Mouse (Mus musculus): Measurements from ENCODE around the gene Plcl2. TPM values are rescaled to one million over a fixed set of nuclear protein-coding genes. Genes with fewer than 3 reads are reported as not detected.

The Plcl2 gene
- polyA plus RNA-seq, 1 experiment from 2014 or later = 11.6 TPM

DNA sequence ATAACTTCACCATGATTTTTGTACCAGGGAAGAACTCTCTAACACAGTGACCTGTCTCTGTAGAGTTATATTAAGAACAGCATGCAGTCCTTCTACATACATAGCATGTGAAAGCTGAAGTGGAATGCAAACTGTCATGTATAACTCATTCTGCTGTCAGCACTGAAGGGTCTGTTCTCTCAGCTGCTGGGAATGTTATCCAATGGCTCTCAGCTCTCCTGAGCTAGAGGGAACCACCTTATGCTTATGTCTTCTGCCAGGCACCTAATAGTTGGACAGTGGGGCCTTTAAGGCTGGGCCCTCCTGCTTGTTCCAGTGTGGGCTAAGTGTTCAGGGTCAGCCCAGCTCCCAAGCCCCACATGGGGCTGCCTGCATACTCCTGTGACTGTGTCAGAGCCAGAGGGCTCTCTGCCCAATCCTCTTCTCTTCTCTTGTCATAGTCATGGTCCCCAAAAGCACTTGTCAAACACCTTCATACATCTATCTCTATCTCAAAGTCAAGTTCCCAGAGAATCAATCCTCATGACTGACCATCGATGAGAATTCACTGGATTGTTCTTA lies 22.1 kb upstream of the Plcl2 start:
- H3K4me1 ChIP-seq = peaks cover 10% of the 10 kb centered on the region; the same call in 1 of the 2 replicates
- no peak overlapping the region for H3K9ac ChIP-seq (replicated peaks)
- H3K4me3 ChIP-seq = no peak overlapping the region
- no peaks in the 10 kb centered on the region for H3K27me3 ChIP-seq
- H3K9me3 ChIP-seq = no peaks in the 10 kb centered on the region
- ATAC-seq (replicated peaks) = no peak
- no peak overlapping the region for H3K27ac ChIP-seq (replicated peaks)
- no peaks in the 10 kb centered on the region for H3K36me3 ChIP-seq
- 98% methylated on average over 1 of the region's 1 CpGs for WGBS
- no peak overlapping the region for H3K4me2 ChIP-seq (replicated peaks)

- H3K36me3 ChIP-seq = no peaks in the 10 kb centered on the region
- no peaks in the 10 kb centered on the region for H3K9me3 ChIP-seq
- peaks cover 10% of the 10 kb centered on the region; the same call in 1 of the 2 replicates for H3K4me1 ChIP-seq
- no peak overlapping the region for H3K4me2 ChIP-seq (replicated peaks)
- no peaks in the 10 kb centered on the region for H3K27me3 ChIP-seq
- H3K4me3 ChIP-seq = no peak overlapping the region
- no peak for ATAC-seq (replicated peaks)
- H3K9ac ChIP-seq (replicated peaks) = no peak overlapping the region
- 95% methylated on average over 3 of the region's 3 CpGs for WGBS
- no peak overlapping the region for H3K27ac ChIP-seq (replicated peaks)
These were observed 21.5 kb upstream of the Plcl2 start for GRCm38 (mm10) chr17:50487670-50488069.

DNA sequence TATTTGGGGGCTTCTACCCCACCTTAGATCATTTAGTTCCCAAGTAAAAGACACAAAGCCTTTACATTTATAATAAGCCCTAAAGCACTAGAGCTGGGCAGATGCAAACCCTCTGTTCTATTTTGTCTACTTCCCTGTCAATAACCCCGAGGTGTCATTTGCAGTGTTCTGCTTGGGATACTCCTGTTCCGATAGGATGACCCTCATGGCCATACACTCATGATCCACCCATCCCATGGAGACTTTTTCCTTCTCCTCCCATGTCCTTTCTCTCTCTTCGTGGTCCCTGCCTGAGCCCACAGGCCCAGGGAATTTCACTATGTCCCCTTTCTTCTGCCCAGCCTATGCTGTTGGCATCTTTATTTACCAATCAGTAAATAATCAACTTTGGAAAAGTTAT lies 20.8 kb upstream of the Plcl2 start:
- no peak overlapping the region for H3K4me2 ChIP-seq (replicated peaks)
- H3K27ac ChIP-seq (replicated peaks) = no peak overlapping the region
- no peaks in the 10 kb centered on the region for H3K9me3 ChIP-seq
- no peak overlapping the region for H3K9ac ChIP-seq (replicated peaks)
- no peak overlapping the region for H3K4me3 ChIP-seq
- H3K27me3 ChIP-seq = no peaks in the 10 kb centered on the region
- H3K36me3 ChIP-seq = no peaks in the 10 kb centered on the region
- WGBS = 85% methylated on average over 3 of the region's 3 CpGs
- ATAC-seq (replicated peaks) = no peak
- peaks cover 10% of the 10 kb centered on the region; the same call in 1 of the 2 replicates for H3K4me1 ChIP-seq

DNA sequence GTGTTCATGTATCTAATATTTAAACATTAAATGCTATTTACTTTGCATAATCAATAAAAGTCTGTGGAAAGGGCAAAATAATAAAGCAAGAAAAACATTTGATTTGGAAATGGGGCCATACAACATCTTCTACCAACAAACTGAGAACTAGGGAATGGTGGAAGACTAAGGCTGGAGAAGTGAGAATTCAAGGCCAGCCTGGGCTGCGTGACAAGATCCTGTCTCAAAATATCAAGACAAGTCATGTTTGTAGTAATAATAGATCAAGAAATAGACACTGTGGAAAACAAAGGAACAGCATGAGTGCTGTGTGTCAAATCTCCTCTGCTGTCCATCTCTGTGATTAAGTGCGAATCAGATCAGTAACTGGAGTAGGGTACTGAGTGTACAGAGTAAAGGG lies 20.3 kb upstream of the Plcl2 start:
- WGBS = 79% methylated on average over 2 of the region's 2 CpGs

DNA sequence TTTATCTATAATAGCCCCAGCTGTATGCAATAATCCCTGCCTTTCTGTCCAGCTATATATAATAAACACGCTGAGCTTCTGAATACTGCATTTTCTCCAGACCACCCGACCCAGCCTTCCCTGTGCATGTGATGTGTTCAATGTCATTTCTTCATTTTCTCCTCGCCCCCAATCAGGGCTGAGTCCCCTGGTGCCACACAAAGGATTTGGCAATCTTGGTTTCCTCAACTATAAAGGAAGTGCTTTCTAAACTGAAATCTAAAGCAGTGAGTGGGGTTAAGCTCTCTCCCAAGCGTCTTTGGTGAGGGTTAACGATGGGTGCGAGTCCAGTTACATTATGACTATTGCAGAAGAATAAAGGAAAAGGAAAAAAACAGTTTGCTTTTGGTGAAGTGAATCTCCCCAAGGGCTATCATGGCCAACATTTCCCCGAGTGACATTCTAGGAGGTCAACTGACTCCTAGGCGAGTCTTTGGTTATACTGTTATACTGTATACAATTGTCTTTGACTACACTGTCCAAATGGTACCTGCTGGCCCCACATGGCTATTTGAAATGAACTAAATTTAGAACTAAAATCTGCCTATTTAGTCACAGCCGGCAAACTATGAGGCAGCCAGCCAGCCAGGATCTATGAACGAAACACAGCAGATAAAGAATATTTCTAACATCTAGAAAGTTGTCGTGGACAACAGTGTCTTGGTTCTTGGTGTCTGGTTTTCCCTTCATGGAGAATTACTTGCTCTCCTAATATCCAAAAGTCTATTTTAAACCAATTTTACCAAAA lies 18.4 kb upstream of the Plcl2 start:
- ATAC-seq (replicated peaks) = no peak
- H3K36me3 ChIP-seq = no peaks in the 10 kb centered on the region
- WGBS = 75% methylated on average over 11 of the region's 11 CpGs

More for the DNA sequence above, 20.3 kb upstream of the Plcl2 start:
- no peaks in the 10 kb centered on the region for H3K36me3 ChIP-seq
- H3K27ac ChIP-seq (replicated peaks) = no peak overlapping the region
- H3K9ac ChIP-seq (replicated peaks) = no peak overlapping the region
- peaks cover 10% of the 10 kb centered on the region; the same call in 1 of the 2 replicates for H3K4me1 ChIP-seq
- H3K4me3 ChIP-seq = no peak overlapping the region
- no peaks in the 10 kb centered on the region for H3K27me3 ChIP-seq
- no peak overlapping the region for H3K4me2 ChIP-seq (replicated peaks)
- no peak for ATAC-seq (replicated peaks)
- no peaks in the 10 kb centered on the region for H3K9me3 ChIP-seq

GRCm38 (mm10) chr17:50491496-50491895 lies 17.7 kb upstream of the Plcl2 start:
- Histone ChIP-seq H3K27me3 (no peaks in the 10 kb centered on the region), H3K4me1 (peaks cover 10% of the 10 kb centered on the region; the same call in 1 of the 2 replicates), H3K36me3 (no peaks in the 10 kb centered on the region), H3K9ac (replicated peaks) (no peak overlapping the region), H3K9me3 (no peaks in the 10 kb centered on the region), H3K27ac (replicated peaks) (no peak overlapping the region), H3K4me3 (no peak overlapping the region), H3K4me2 (replicated peaks) (no peak overlapping the region)
- WGBS = 92% methylated on average over 3 of the region's 3 CpGs
- no peak for ATAC-seq (replicated peaks)

More for the DNA sequence above, 18.4 kb upstream of the Plcl2 start:
- no peak overlapping the region for H3K4me2 ChIP-seq (replicated peaks)
- no peaks in the 10 kb centered on the region for H3K27me3 ChIP-seq
- H3K9ac ChIP-seq (replicated peaks) = no peak overlapping the region
- peaks cover 10% of the 10 kb centered on the region; the same call in 1 of the 2 replicates for H3K4me1 ChIP-seq
- H3K27ac ChIP-seq (replicated peaks) = no peak overlapping the region
- no peaks in the 10 kb centered on the region for H3K9me3 ChIP-seq
- no peak overlapping the region for H3K4me3 ChIP-seq

DNA sequence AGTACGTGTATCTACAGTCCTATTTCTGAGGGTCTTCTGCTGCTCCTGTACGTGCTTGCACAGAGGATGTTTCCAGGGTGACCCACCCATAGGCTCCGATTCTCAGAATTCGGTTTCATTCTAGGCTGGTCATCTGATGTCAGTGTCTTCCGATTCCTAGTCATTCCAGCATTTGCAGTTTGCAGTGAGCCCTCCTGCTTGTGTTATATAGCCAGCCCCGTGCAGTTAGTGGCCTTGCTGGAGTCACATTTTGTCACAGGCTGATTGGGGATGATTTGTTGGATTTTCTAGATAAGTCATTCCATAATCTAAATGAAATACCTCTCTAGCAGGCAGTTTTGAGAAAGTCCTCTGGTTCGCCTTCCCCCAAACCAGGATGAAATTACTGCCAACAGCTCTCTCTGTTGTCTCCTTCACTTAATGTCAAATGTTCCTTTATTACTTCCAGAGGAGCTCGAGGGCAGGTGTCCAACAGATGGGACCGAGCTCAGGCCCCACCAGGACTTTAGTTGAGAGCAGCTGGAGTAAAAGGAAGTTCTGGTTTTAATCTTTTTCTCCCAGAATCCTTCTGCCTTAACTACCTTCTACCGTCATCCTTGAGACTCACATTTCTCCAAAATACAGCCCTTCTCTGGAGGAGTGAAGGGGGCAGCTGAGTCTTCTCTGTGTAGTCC lies 13.8 kb upstream of the Plcl2 start:
- Histone ChIP-seq H3K36me3 (no peaks in the 10 kb centered on the region), H3K9ac (replicated peaks) (no peak overlapping the region), H3K27me3 (no peaks in the 10 kb centered on the region), H3K4me1 (peaks cover 11% of the 10 kb centered on the region; the same call in 1 of the 2 replicates), H3K9me3 (no peaks in the 10 kb centered on the region), H3K27ac (replicated peaks) (no peak overlapping the region), H3K4me3 (no peak overlapping the region), H3K4me2 (replicated peaks) (no peak overlapping the region)
- ATAC-seq (replicated peaks) = no peak
- 78% methylated on average over 10 of the region's 10 CpGs for WGBS

GRCm38 (mm10) chr17:50498062-50498697 lies 11.0 kb upstream of the Plcl2 start:
- Histone ChIP-seq H3K27ac (replicated peaks) (no peak overlapping the region), H3K4me1 (0 out of 2 replicates have a peak, but pooled peaks cover 7% of the 10 kb centered on the region), H3K4me3 (no peak overlapping the region), H3K9ac (replicated peaks) (no peak overlapping the region), H3K9me3 (no peaks in the 10 kb centered on the region), H3K4me2 (replicated peaks) (no peak overlapping the region), H3K36me3 (no peaks in the 10 kb centered on the region), H3K27me3 (no peaks in the 10 kb centered on the region)
- no peak for ATAC-seq (replicated peaks)
- 10% methylated on average over 7 of the region's 7 CpGs for WGBS

- Histone ChIP-seq H3K36me3 (no peaks in the 10 kb centered on the region), H3K4me3 (no peak overlapping the region), H3K4me2 (replicated peaks) (no peak overlapping the region), H3K9me3 (no peaks in the 10 kb centered on the region), H3K27me3 (no peaks in the 10 kb centered on the region), H3K4me1 (0 out of 2 replicates have a peak, but pooled peaks cover 7% of the 10 kb centered on the region), H3K27ac (replicated peaks) (no peak overlapping the region), H3K9ac (replicated peaks) (no peak overlapping the region)
- 59% methylated on average over 16 of the region's 16 CpGs for WGBS
- no peak for ATAC-seq (replicated peaks)
These were observed 10.0 kb upstream of the Plcl2 start for GRCm38 (mm10) chr17:50499091-50499790.

DNA sequence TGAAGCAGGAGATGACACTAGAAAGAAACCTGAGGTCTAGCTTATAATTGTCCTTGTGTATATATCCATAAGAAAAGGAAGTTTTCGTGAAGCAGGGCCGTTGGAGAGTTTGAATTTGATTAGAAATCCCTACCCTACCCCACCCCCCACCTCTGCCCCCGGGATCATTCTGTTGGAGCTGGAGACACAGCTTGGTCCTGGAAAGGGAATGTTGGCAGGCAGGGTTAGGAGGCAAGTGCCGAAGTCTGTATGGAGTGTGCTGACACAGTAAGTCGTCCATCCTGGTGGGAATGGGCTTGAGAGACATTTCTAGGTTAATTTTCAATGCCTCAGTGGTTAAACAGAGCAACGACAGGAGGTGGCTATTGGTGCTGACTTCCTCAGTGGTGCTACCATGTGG lies 8.4 kb upstream of the Plcl2 start:
- H3K9me3 ChIP-seq = no peaks in the 10 kb centered on the region
- H3K27me3 ChIP-seq = no peaks in the 10 kb centered on the region
- H3K27ac ChIP-seq (replicated peaks) = no peak overlapping the region
- no peak overlapping the region for H3K4me3 ChIP-seq
- no peak for ATAC-seq (replicated peaks)
- H3K9ac ChIP-seq (replicated peaks) = no peak overlapping the region
- no peaks in the 10 kb centered on the region for H3K36me3 ChIP-seq
- H3K4me1 ChIP-seq = 0 out of 2 replicates have a peak, but pooled peaks cover 7% of the 10 kb centered on the region
- H3K4me2 ChIP-seq (replicated peaks) = no peak overlapping the region
- WGBS = 78% methylated on average over 6 of the region's 6 CpGs

DNA sequence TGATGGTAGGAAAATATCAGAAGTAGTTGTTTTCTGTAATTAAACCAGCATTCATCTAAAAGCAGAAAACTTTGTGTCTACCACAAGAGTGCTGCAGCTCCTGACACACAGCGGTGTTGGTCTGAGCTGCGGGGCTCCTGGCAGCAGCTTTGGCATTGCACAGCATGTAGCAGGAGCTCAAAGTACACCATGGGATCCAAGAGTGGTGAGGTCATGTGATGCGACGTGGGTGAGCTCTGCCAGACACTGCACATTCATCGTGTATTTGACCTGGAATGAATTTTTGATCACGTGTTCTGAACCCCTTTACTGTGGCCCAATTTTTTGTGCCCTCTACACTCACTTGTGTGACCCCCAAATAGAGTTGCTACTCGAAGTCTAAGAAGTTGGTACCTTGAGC lies 6.1 kb upstream of the Plcl2 start:
- H3K9me3 ChIP-seq = no peaks in the 10 kb centered on the region
- H3K27ac ChIP-seq (replicated peaks) = no peak overlapping the region
- H3K4me3 ChIP-seq = no peak overlapping the region
- ATAC-seq (replicated peaks) = no peak
- H3K4me1 ChIP-seq = peaks cover 20% of the 10 kb centered on the region
- no peaks in the 10 kb centered on the region for H3K27me3 ChIP-seq
- 75% methylated on average over 7 of the region's 7 CpGs for WGBS
- H3K36me3 ChIP-seq = no peaks in the 10 kb centered on the region
- no peak overlapping the region for H3K9ac ChIP-seq (replicated peaks)
- no peak overlapping the region for H3K4me2 ChIP-seq (replicated peaks)

Measured in forebrain, embryonic 15.5 days (tissue).